Mouse (Mus musculus): ENCODE measurements around the gene Lsg1. TPM values are rescaled to one million over a fixed set of nuclear protein-coding genes. Genes with fewer than 3 reads are reported as not detected.

Gene Lsg1
- polyA plus RNA-seq, 1 experiment from 2014 or later = 67.3 TPM

DNA sequence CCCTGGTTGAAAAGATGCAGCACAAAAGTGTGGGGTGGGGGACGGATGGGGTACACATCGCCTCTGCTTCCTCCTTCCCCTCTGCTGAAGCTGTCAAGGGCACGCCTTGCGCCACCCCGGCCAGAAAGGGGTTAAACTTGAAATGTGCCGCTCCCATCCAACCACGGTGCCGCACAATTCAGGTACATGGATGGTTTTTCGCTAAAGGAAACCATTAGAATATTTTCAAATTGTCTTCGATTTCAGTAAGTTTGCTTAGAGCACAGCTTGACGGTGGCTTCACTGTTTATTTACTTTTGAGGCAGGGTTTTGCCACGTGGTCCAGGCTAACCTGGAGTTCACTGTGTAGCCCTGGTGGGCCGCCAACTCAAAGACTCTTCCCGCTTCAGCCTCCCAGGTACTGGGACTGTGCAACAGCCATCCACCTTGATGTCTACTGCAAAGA lies 36.6 kb downstream of the Lsg1 start, which contains the start of gene Tmem44:
Gene Tmem44, minus strand, starts transcription at position 95 of the 445 bp plus-strand sequence.
- H3K36me3 ChIP-seq (ENCODE audit: insufficient read depth) = 0 out of 2 replicates have a peak, but pooled peaks cover 9% of the 10 kb centered on the region

GRCm38 (mm10) chr16:30549966-30550747 lies 37.2 kb downstream of the Lsg1 start:
- Histone ChIP-seq H3K27ac (ENCODE audit: low read depth) (peak overlapping the region; percentile 51; the same call in 1 of the 2 replicates), H3K36me3 (ENCODE audit: insufficient read depth) (0 out of 2 replicates have a peak, but pooled peaks cover 9% of the 10 kb centered on the region), H3K4me3 (ENCODE audit: low read depth, low read length) (peak overlapping the region; percentile 72), H3K9ac (peak overlapping the region; percentile 89), H3K4me2 (peak overlapping the region; percentile 84), H3K4me1 (ENCODE audit: insufficient read depth) (peaks cover 11% of the 10 kb centered on the region; the same call in 1 of the 2 replicates), H3K27me3 (ENCODE audit: insufficient read depth, low read length) (no peaks in the 10 kb centered on the region), H3K9me3 (ENCODE audit: low read depth, low read length) (no peaks in the 10 kb centered on the region)
- ATAC-seq (ENCODE audit: insufficient read depth) (peak; percentile 86), DNase-seq (peak; percentile 89)
- WGBS = under 1% methylated on average over 63 of the region's 63 CpGs
- peak; percentile 88 for TF ChIP-seq CTCF (IDR thresholded peaks at IDR 0.05; ENCODE audit: low read depth)

More for the DNA sequence above, 36.6 kb downstream of the Lsg1 start, which contains the start of gene Tmem44:
- Histone ChIP-seq H3K9ac (peak within 1 kb of the TSS; percentile 89), H3K9me3 (ENCODE audit: low read depth, low read length) (no peaks in the 10 kb centered on the region; the same call in 1 of the 2 replicates), H3K4me3 (ENCODE audit: low read depth, low read length) (peak within 1 kb of the TSS; percentile 72), H3K27me3 (ENCODE audit: insufficient read depth, low read length) (no peaks in the 10 kb centered on the region), H3K27ac (ENCODE audit: low read depth) (peak within 1 kb of the TSS; percentile 51; the same call in 1 of the 2 replicates), H3K4me1 (ENCODE audit: insufficient read depth) (peaks cover 11% of the 10 kb centered on the region; the same call in 1 of the 2 replicates), H3K4me2 (peak within 1 kb of the TSS; percentile 84)
- ATAC-seq (ENCODE audit: insufficient read depth) (peak; percentile 32), DNase-seq (peak; percentile 57)
- TF ChIP-seq CTCF (IDR thresholded peaks at IDR 0.05; ENCODE audit: low read depth) = no peak
- WGBS = 3% methylated on average over 14 of the region's 14 CpGs

- peak overlapping the region; percentile 84 for H3K4me2 ChIP-seq
- no peak overlapping the region; the same call in 1 of the 2 replicates for H3K9ac ChIP-seq
- no peaks in the 10 kb centered on the region for H3K9me3 ChIP-seq (ENCODE audit: low read depth, low read length)
- TF ChIP-seq CTCF (IDR thresholded peaks at IDR 0.05; ENCODE audit: low read depth) = no peak
- H3K4me3 ChIP-seq (ENCODE audit: low read depth, low read length) = peak overlapping the region; percentile 72; the same call in 1 of the 2 replicates
- 78% methylated on average over 7 of the region's 7 CpGs for WGBS
- no peaks in the 10 kb centered on the region for H3K27me3 ChIP-seq (ENCODE audit: insufficient read depth, low read length)
- H3K36me3 ChIP-seq (ENCODE audit: insufficient read depth) = 0 out of 2 replicates have a peak, but pooled peaks cover 9% of the 10 kb centered on the region
- peaks cover 11% of the 10 kb centered on the region; the same call in 1 of the 2 replicates for H3K4me1 ChIP-seq (ENCODE audit: insufficient read depth)
- no peak overlapping the region for H3K27ac ChIP-seq (ENCODE audit: low read depth)
- DNase-seq = no peak
- ATAC-seq (ENCODE audit: insufficient read depth) = no peak
Measured at GRCm38 (mm10) chr16:30549516-30549915, 37.9 kb downstream of the Lsg1 start.

- no peak overlapping the region for H3K27ac ChIP-seq (ENCODE audit: low read depth)
- H3K4me1 ChIP-seq (ENCODE audit: insufficient read depth) = peaks cover 11% of the 10 kb centered on the region; the same call in 1 of the 2 replicates
- H3K4me2 ChIP-seq = no peak overlapping the region
- no peak for TF ChIP-seq CTCF (IDR thresholded peaks at IDR 0.05; ENCODE audit: low read depth)
- WGBS = 85% methylated on average over 5 of the region's 5 CpGs
- H3K9me3 ChIP-seq (ENCODE audit: low read depth, low read length) = no peaks in the 10 kb centered on the region
- H3K4me3 ChIP-seq (ENCODE audit: low read depth, low read length) = no peak overlapping the region
- ATAC-seq (ENCODE audit: insufficient read depth) (no peak), DNase-seq (no peak)
- no peak overlapping the region for H3K9ac ChIP-seq
- H3K36me3 ChIP-seq (ENCODE audit: insufficient read depth) = 0 out of 2 replicates have a peak, but pooled peaks cover 12% of the 10 kb centered on the region
- no peaks in the 10 kb centered on the region for H3K27me3 ChIP-seq (ENCODE audit: insufficient read depth, low read length)
Measured at GRCm38 (mm10) chr16:30548291-30548690, 39.1 kb downstream of the Lsg1 start.

GRCm38 (mm10) chr16:30544693-30545092 lies 42.7 kb downstream of the Lsg1 start:
- Histone ChIP-seq H3K4me3 (ENCODE audit: low read depth, low read length) (no peak overlapping the region), H3K4me1 (ENCODE audit: insufficient read depth) (no peaks in the 10 kb centered on the region), H3K27me3 (ENCODE audit: insufficient read depth, low read length) (no peaks in the 10 kb centered on the region), H3K36me3 (ENCODE audit: insufficient read depth) (peaks cover 23% of the 10 kb centered on the region; the same call in 1 of the 2 replicates), H3K9me3 (ENCODE audit: low read depth, low read length) (no peaks in the 10 kb centered on the region), H3K27ac (ENCODE audit: low read depth) (no peak overlapping the region), H3K9ac (no peak overlapping the region), H3K4me2 (no peak overlapping the region)
- WGBS = 77% methylated on average over 4 of the region's 4 CpGs
- no peak for TF ChIP-seq CTCF (IDR thresholded peaks at IDR 0.05; ENCODE audit: low read depth)
- no peak for ATAC-seq (ENCODE audit: insufficient read depth)
- no peak for DNase-seq

DNA sequence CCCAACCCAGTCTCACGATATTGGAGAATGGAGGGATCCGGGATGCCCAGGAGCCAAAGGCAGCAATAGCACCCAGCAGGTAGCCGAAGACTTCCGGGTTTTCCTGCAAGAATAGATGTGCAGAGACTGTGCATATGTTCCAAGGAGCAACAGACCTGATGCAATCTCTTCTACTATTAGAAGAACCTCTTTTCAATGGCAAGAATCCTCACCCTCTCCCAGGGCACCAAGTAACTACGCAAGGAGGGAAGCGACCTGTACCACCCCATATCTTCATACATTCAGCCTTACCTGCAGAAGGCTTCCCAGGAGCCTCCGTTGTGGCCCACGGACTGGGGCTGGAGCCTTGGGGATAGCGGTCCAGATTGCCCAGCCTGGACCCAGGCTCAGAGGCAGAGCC lies 44.0 kb downstream of the Lsg1 start:
- 92% methylated on average over 9 of the region's 9 CpGs for WGBS
- no peak overlapping the region for H3K9ac ChIP-seq
- ATAC-seq (ENCODE audit: insufficient read depth) = no peak

DNA sequence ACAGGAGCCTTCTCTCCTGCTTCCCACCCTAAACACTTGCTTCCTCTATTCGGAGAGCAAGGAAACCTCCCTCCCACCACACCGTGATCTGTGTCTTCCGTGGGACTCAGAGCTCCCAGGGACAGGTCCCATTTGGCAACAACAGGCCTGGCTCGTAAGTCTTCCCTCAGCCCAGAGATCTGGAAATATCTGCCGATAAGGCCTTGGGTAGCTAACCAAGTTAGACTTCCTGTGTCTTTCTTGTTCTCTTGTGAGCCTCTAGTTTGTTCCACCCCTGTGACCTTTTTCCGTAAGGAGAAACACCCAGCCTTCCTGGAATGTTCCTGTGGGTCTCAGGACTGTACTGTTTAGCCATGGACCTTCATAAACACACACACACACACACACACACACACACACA lies 44.6 kb downstream of the Lsg1 start:
- peaks cover 23% of the 10 kb centered on the region; the same call in 1 of the 2 replicates for H3K36me3 ChIP-seq (ENCODE audit: insufficient read depth)
- no peak overlapping the region for H3K27ac ChIP-seq (ENCODE audit: low read depth)
- DNase-seq = no peak
- no peak overlapping the region for H3K4me3 ChIP-seq (ENCODE audit: low read depth, low read length)
- H3K27me3 ChIP-seq (ENCODE audit: insufficient read depth, low read length) = no peaks in the 10 kb centered on the region
- H3K9me3 ChIP-seq (ENCODE audit: low read depth, low read length) = no peaks in the 10 kb centered on the region
- no peak overlapping the region for H3K4me2 ChIP-seq
- no peak for TF ChIP-seq CTCF (IDR thresholded peaks at IDR 0.05; ENCODE audit: low read depth)
- ATAC-seq (ENCODE audit: insufficient read depth) = no peak
- 69% methylated on average over 6 of the region's 6 CpGs for WGBS
- no peaks in the 10 kb centered on the region for H3K4me1 ChIP-seq (ENCODE audit: insufficient read depth)
- no peak overlapping the region for H3K9ac ChIP-seq

More for the DNA sequence above, 44.0 kb downstream of the Lsg1 start:
- no peak for TF ChIP-seq CTCF (IDR thresholded peaks at IDR 0.05; ENCODE audit: low read depth)
- Histone ChIP-seq H3K9me3 (ENCODE audit: low read depth, low read length) (no peaks in the 10 kb centered on the region), H3K4me1 (ENCODE audit: insufficient read depth) (no peaks in the 10 kb centered on the region), H3K4me2 (no peak overlapping the region), H3K36me3 (ENCODE audit: insufficient read depth) (peaks cover 23% of the 10 kb centered on the region; the same call in 1 of the 2 replicates), H3K4me3 (ENCODE audit: low read depth, low read length) (no peak overlapping the region), H3K27me3 (ENCODE audit: insufficient read depth, low read length) (no peaks in the 10 kb centered on the region), H3K27ac (ENCODE audit: low read depth) (no peak overlapping the region)
- DNase-seq = no peak

All from lung, embryonic 14.5 days (tissue).